Mouse (Mus musculus) CH12.LX (cell line): ENCODE measurements at regions not wholly inside any gene's neighbourhood (a gene's known extent, or its start where the extent isn't known, plus 50 kb on each side); places are given as distances from the start of the nearest gene placed in this dataset.

Experiments used
- DNase-seq: peaks from one replicate; pipeline ENCODE4 v3.0.0-alpha.2; 2013; ENCODE audit errors: extremely low read depth
- H3K27ac ChIP-seq: 2 replicates; pipeline ENCODE4 v1.5.1; 2012; ENCODE audit warnings: low read depth, mild to moderate bottlenecking, control low read depth, moderate library complexity; ENCODE audit not compliant: insufficient read depth
- H3K27me3 ChIP-seq: replicated peaks from 2 replicates; pipeline ENCODE3; 2012; ENCODE audit warnings: inconsistent platforms
- H3K36me3 ChIP-seq, 2 experiments: replicated peaks in 1 of 2; 2 replicates each; pipeline versions ENCODE3 to v1.6.1; 2012; ENCODE audit warnings: inconsistent platforms in 1 of 2, low read length in 1 of 2, mild to moderate bottlenecking in 1 of 2, mixed read lengths in 1 of 2, moderate library complexity in 1 of 2; ENCODE audit not compliant: control insufficient read depth in 1 of 2, insufficient read depth in 1 of 2
- H3K4me1 ChIP-seq, 2 experiments: 2 replicates each; pipeline ENCODE4 v1.6.1; 2012; ENCODE audit warnings: inconsistent platforms in 1 of 2, moderate library complexity in 1 of 2; ENCODE audit not compliant: insufficient read depth in 2 of 2, control insufficient read depth in 1 of 2
- H3K4me2 ChIP-seq: 2 replicates; pipeline ENCODE4 v1.6.1; 2012; ENCODE audit warnings: low read depth, mild to moderate bottlenecking, control low read depth; ENCODE audit not compliant: poor library complexity, insufficient read depth, severe bottlenecking
- H3K4me3 ChIP-seq, 3 experiments: fragments of 150-350 bp in 1 of 3; sonication (generic) in 1 of 3; replicated peaks in 1 of 3; 2 replicates each; pipeline versions ENCODE3 to v1.5.1; 2011 to 2012; ENCODE audit warnings: low read depth in 2 of 3, low read length in 2 of 3, mild to moderate bottlenecking in 2 of 3, moderate library complexity in 2 of 3, control low read depth in 1 of 3, improper control_type of control experiment in 1 of 3, inconsistent platforms in 1 of 3, mixed read lengths in 1 of 3; ENCODE audit not compliant: poor library complexity in 1 of 3
- H3K79me2 ChIP-seq: replicated peaks from 2 replicates; pipeline ENCODE4 v1.6.1; 2012; ENCODE audit warnings: mild to moderate bottlenecking, moderate library complexity; ENCODE audit not compliant: control insufficient read depth, poor library complexity, insufficient read depth, severe bottlenecking; ENCODE audit errors: extremely low read depth
- H3K9ac ChIP-seq: 2 replicates; pipeline ENCODE4 v1.6.1; 2012; ENCODE audit warnings: low read depth, mild to moderate bottlenecking, control low read depth, moderate library complexity; ENCODE audit not compliant: insufficient read depth
- H3K9me3 ChIP-seq: replicated peaks from 2 replicates; pipeline ENCODE3; 2012; ENCODE audit warnings: low read length, inconsistent platforms, mixed read lengths
- CHD2 ChIP-seq: IDR thresholded peaks from 2 replicates; pipeline ENCODE4 v1.6.1; 2011; ENCODE audit warnings: low read length, improper control_type of control experiment
- CTCF ChIP-seq, 2 experiments: IDR thresholded peaks in 1 of 2; conservative IDR thresholded peaks in 1 of 2; 2 replicates each; pipeline ENCODE4 v1.5.1; 2011 to 2012; ENCODE audit warnings: low read depth in 2 of 2, low read length in 2 of 2, improper control_type of control experiment in 1 of 2, inconsistent platforms in 1 of 2, mild to moderate bottlenecking in 1 of 2, moderate library complexity in 1 of 2
- E2F4 ChIP-seq: IDR thresholded peaks from 2 replicates; pipeline ENCODE4 v1.6.1; 2011; ENCODE audit warnings: low read depth, low read length, improper control_type of control experiment; ENCODE audit not compliant: insufficient replicate concordance
- ETS1 ChIP-seq: conservative IDR thresholded peaks from 2 replicates; pipeline ENCODE4 v1.6.1; 2012; ENCODE audit warnings: low read depth, mild to moderate bottlenecking, inconsistent platforms, low read length, improper control_type of control experiment, moderate library complexity
- IRF4 ChIP-seq: IDR thresholded peaks from 2 replicates; pipeline ENCODE4 v1.6.1; 2014; ENCODE audit warnings: low read depth, mild to moderate bottlenecking, inconsistent platforms, low read length, improper control_type of control experiment
- KAT2A ChIP-seq: IDR thresholded peaks from 2 replicates; pipeline ENCODE4 v1.6.1; 2012; ENCODE audit warnings: low read length, improper control_type of control experiment, inconsistent platforms; ENCODE audit not compliant: insufficient replicate concordance
- MAX ChIP-seq: IDR thresholded peaks from 2 replicates; pipeline ENCODE4 v1.6.1; 2011; ENCODE audit warnings: low read length, improper control_type of control experiment
- PAX5 ChIP-seq: IDR thresholded peaks from 2 replicates; pipeline ENCODE4 v1.6.1; 2012; ENCODE audit warnings: low read length, inconsistent platforms, mixed read lengths
- RAD21 ChIP-seq: IDR thresholded peaks from 2 replicates; pipeline ENCODE4 v1.6.1; 2011; ENCODE audit warnings: low read depth, mild to moderate bottlenecking, low read length, improper control_type of control experiment, moderate library complexity
- SIN3A ChIP-seq: IDR thresholded peaks from 2 replicates; pipeline ENCODE4 v1.6.1; 2012; ENCODE audit warnings: low read length, improper control_type of control experiment, inconsistent platforms
- SMC3 ChIP-seq: IDR thresholded peaks from 2 replicates; pipeline ENCODE4 v1.6.1; 2011; ENCODE audit warnings: low read depth, low read length, improper control_type of control experiment
- TCF12 ChIP-seq: IDR thresholded peaks from 2 replicates; pipeline ENCODE4 v1.6.1; 2014; ENCODE audit warnings: low read depth, mild to moderate bottlenecking, inconsistent platforms, low read length, improper control_type of control experiment
- UBTF ChIP-seq: IDR thresholded peaks from 2 replicates; pipeline ENCODE4 v1.6.1; 2012; ENCODE audit warnings: low read depth, mild to moderate bottlenecking, inconsistent platforms, low read length, improper control_type of control experiment, moderate library complexity
- USF1 ChIP-seq: IDR thresholded peaks from 2 replicates; pipeline ENCODE4 v1.6.1; 2014; ENCODE audit warnings: low read depth, mild to moderate bottlenecking, inconsistent platforms, low read length, improper control_type of control experiment
- ZNF384 ChIP-seq: IDR thresholded peaks from 2 replicates; pipeline ENCODE4 v1.6.1; 2012; ENCODE audit warnings: low read depth, low read length, improper control_type of control experiment, inconsistent platforms
- dilution Hi-C: fragments of 300-500 bp; cut with MboI; formaldehyde crosslinking; loops from 2 replicates; pipeline ENCODE4 v1.14.3; 2020; ENCODE audit warnings: low sequenced_read_pairs; ENCODE audit not compliant: extremely low pct_unique_long_range_greater_than_20kb, extremely low pct_ligation_motif_present
- in situ Hi-C: fragments of 300-500 bp; cut with MboI; formaldehyde crosslinking; loops from 3 replicates; pipeline ENCODE4 v1.14.3; 2019; ENCODE audit warnings: low sequenced_read_pairs, low pct_ligation_motif_present, low pct_unique_long_range_greater_than_20kb, mixed read lengths

DNA sequence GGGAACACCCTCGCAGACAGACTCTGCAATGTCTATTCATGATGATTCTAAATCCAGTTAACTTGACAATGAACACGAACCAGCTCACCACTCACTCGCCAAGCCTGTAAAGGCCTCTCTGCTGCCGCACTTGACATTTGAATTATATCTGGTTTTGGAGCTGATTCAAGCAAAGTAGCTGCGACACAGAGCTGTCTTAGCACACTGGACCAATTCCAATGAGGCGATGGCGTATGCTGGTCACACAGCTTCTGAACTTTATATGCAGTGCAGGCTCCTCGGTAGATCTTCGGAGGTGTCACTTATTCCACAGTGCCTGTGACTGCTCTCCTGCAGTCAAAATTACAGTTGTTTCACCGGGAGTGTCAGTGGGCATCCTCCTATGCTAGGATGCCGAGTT is 115.4 kb downstream of the Hhipl2 start:
- no peak overlapping the region for H3K27ac ChIP-seq
- DNase-seq, result no peak
- no peaks in the 10 kb centered on the region for H3K79me2 ChIP-seq
- peaks cover 1% of the 10 kb centered on the region for H3K27me3 ChIP-seq
- no peaks in the 10 kb centered on the region for H3K4me1 ChIP-seq
- H3K4me3 ChIP-seq, result no peak overlapping the region
- in situ Hi-C loops, result no loop called here
- TF ChIP-seq MAX (no peak), ETS1 (no peak), TCF12 (no peak), KAT2A (no peak), ZNF384 (no peak), CTCF (conservative IDR thresholded peaks at IDR 0.05 in 1 of 2, IDR thresholded peaks at IDR 0.05 in 1 of 2; ENCODE audit: low read depth in 2 of 2, low read length in 2 of 2) (no peak), CHD2 (no peak), IRF4 (no peak), USF1 (no peak)
- H3K9me3 ChIP-seq, result no peaks in the 10 kb centered on the region
- no peak overlapping the region for H3K4me2 ChIP-seq
- H3K9ac ChIP-seq, result no peak overlapping the region
- H3K36me3 ChIP-seq, result no peaks in the 10 kb centered on the region
- dilution Hi-C loops, result no loop called here

DNA sequence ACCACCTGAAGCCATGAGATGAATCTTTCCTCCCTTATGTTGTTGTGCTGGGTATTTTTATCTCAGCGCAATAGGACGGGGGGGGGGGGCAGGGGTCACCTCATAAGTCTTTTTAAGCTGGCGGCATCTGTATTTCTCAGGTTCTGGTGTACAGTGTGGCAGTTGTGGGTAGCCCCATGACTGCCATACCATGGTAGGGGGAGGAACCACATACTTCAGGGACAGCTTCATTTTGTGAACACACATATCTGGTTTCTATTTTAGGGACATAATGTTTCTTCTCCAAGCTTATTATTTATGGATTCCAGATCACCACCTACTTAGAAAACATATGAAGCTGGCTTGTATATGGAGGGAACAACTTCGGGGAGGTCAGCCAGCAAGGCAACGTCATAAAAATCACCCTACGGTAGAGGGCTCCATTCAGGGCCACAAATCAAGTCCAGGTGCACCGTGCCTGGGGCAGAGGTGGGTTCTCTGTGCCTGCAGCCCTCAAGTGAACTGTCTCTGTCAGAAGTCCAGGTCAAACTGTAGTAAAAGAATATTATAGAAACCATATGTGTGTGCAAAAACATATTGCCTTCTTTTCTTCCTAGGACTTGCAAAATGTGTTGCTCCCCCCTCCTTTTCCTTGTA is 130.9 kb downstream of the Hhipl2 start:
- in situ Hi-C loops (no loop called here), dilution Hi-C loops (no loop called here)
- Histone ChIP-seq H3K27ac (no peak overlapping the region), H3K9me3 (no peaks in the 10 kb centered on the region), H3K4me2 (no peak overlapping the region), H3K36me3 (no peaks in the 10 kb centered on the region), H3K9ac (no peak overlapping the region), H3K4me3 (no peak overlapping the region), H3K4me1 (peaks cover 5 to 29% of the 10 kb centered on the region in 2 experiments), H3K79me2 (no peaks in the 10 kb centered on the region), H3K27me3 (no peaks in the 10 kb centered on the region)
- no peak for DNase-seq
- TF ChIP-seq RAD21 (no peak), UBTF (no peak)

DNA sequence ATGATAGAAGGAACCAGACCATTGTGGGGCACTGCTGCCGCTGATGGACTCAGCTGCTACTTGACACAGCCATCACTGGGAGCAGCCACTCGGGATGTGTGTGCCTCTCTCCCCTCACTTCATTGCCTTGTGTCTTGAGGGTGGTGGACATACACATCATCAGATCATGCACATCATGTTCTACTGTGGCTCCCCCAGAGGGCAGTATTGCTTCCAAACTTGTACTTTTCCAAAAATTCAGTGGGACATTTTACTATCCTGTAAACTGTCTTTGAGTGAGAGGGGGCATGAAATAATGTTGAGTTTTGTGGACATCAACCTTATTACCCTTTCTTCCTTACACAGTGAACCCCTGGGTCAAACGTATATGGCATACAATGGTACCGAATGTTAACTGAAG is 134.6 kb downstream of the Hhipl2 start:
- no peaks in the 10 kb centered on the region for H3K79me2 ChIP-seq
- peak overlapping the region in 2 of 3 experiments; percentile 59 to 72 for H3K4me3 ChIP-seq
- TF ChIP-seq PAX5 (no peak), CTCF (conservative IDR thresholded peaks at IDR 0.05 in 1 of 2, IDR thresholded peaks at IDR 0.05 in 1 of 2; ENCODE audit: low read depth in 2 of 2, low read length in 2 of 2) (peak; percentile 28 to 60; a peak in 2 of 4 replicates), ETS1 (no peak), E2F4 (no peak), SIN3A (no peak), RAD21 (peak; percentile 35), SMC3 (peak; percentile 54; the same call in 1 of the 2 replicates)
- TF ChIP-seq, all 38 proteins: peak for 3
- in situ Hi-C loops, result no loop called here
- Histone ChIP-seq H3K36me3 (peaks cover 0 to 19% of the 10 kb centered on the region in 2 experiments), H3K27me3 (no peaks in the 10 kb centered on the region), H3K4me2 (no peak overlapping the region), H3K27ac (no peak overlapping the region), H3K9me3 (peaks cover 2% of the 10 kb centered on the region), H3K9ac (no peak overlapping the region), H3K4me1 (peaks cover 9 to 56% of the 10 kb centered on the region in 2 experiments)
- DNase-seq, result peak; percentile 36
- dilution Hi-C loops, result no loop called here
